Mouse (Mus musculus): Measurements from ENCODE around the gene Grm4.

Grm4 gene

DNA sequence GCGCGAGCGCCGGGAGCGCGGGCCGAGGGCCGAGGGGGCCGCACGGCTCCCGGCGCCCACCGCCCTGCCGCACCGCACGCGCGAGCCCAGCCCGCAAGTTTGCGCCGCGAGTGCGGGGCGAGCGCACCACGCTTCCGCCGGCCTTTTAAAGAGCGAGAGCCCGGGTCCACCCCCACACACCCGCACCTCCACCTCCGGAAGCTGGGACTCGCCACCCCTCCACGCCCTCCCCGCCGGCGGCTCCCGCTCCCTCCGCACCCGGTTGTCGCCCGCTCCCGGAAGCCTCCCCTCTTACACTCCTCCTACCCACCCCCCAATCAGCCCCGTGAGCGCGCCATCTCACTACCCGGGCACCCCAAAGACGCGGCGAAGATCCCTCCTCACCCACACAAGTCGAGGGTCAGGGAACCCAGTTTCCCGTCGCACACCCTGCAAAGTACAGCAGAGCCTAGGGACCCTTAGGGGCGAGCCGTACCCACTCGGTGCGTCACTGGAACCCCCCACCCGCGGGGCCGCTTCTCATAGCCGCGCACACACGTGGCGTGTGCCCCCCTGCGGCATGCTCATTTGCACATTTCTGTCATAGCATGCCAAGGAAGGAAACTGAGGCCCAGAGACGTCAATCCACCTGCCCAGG, 7.8 kb downstream of the Grm4 start:
- in situ Hi-C loops (cut with MboI, MseI): loop anchor here (10.0 kb wide), 1 partner anchor 319 kb away; no protein-coding TSS in a partner anchor

DNA sequence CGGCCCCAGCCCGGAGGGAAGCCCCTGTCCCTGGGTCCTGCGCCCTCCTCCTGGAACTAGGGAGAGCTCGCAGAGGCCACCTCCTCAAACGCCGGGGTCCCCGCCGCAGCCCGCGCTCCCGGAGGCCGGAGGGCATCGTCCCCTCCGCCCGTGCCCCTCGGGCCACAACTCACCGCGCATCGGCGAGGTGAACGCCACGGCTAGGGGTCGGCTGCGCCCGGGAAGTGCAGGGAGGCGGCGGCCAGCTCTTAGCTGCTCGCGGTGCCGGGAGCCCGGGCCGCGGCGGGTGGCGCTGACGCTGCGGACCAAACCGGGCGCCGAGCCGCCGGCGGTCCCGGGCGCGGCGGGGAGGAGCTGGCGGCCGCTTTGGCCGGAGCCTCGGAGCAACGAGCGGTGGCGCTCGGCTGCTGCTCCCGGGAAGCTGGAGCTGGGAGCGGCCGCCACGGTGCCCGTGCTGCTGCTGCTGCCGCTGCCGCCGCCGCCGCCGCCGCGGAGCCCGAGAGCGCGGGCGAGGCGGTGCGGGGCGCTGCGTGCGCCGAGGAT, 8.5 kb downstream of the Grm4 start:
- in situ Hi-C loops (cut with MboI, MseI): loop anchor here (10.0 kb wide), 1 partner anchor 318 kb away; no protein-coding TSS in a partner anchor

DNA sequence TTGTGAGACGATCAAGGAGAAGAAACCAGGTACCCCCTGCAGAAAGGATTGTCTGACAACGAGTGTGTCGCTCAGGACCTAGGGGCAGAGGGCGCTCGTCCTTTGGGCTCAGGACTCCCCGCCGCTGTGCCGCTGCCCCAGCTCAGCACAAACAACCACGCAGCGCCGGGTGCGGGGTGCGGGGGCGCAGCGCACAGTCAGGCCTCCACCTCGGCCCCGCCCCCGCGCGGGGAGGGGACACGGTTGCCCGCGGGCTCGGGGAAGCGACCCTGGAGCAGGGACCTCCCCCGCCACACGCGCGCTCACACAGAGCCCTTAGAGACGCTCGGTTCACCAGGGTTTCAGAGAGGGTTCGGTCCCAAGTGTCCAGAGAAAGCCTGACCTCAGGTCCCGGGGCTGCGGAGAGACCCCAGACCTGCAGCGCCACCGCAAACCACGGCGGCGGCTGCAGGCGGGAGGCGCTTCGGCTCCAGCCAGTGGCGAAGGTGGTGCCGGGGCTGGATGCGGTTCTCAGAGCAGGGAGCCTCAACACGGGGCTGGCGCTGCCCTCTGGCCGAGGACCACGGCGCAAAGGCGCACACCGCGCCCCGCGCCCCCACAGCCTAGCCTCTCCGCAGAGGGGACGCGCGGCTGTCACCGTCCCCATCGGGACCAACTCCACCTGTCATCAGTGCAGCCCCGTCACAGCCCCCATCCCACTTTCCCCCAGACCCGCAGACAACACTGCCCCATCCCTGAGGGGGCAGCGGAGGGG, 9.2 kb downstream of the Grm4 start:
- in situ Hi-C loops (cut with MboI, MseI): loop anchor here (10.0 kb wide), 1 partner anchor 317 kb away; no protein-coding TSS in a partner anchor

DNA sequence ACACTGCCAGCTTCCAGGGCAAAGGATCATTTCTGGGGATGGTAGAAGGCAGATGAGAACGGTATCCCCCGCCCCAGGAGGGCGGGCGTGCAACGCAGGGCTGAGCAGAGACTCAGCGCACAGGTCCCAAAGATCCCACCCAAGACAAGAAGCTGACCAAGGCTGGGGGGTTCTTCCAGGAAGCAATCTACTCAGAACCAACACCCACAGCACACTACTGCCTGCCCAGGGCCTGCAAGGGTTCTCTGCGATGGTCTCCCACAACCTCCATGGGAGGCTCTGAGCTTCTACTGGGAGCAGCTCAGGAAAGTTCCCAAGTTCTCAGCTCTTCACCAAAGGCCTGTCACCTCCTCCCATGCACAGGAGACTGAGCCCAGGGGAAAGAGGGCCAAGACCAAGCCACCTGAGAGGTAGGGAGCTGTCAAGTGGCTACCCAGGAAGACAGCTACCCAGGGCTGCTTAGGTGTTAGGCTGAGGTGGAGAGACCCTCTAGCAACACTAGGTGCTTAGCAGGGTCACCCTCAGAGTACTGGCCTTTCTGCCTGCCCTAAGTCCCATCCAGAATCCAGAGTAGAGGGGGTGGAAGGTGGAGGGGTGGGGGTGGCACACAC, 10.0 kb downstream of the Grm4 start:
- in situ Hi-C loops (cut with MboI, MseI): loop anchor here (10.0 kb wide), 1 partner anchor 316 kb away; no protein-coding TSS in a partner anchor

DNA sequence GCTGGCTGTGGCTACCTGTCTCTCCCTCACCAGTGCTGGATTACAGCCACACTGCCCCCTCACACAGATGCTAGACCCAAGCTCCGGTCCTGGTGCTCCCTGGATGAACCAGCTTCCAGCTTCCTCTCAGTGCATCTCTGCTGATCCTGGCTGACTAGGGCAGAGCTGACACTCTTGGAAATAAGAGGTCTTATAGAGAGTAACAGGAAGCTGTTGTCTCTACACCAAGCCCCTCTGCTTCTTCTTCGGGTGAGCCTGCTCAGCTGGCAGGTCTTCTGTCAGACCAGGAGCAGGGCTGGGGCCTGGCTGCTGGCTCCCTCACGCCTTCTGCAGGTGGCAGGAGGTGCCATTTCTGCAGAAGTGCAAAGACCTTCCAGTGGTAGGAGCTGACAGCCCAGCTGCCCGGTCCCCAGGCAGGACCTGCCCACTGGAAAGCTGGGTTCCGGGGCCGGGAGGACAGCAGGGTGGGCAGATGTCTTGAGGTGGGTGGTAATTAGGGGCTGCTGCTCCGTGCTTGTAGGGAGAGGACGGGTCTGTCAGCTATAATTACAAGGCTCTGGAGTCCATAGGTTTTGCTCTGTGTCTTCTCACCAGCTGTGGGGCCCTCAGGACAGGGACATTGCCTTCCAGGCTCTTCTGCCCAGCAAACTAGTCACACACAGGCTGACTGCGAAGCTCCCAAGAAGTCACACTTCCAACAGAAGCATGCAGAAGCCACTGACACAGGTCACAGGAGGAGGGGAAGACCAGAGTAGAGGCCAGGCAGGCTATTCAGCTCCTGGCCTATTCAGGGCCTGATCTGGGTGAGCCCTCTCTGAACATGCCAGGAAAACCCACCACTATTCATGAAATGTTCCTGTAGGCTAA, 10.7 kb downstream of the Grm4 start:
- in situ Hi-C loops (cut with MboI, MseI): loop anchor here (10.0 kb wide), 1 partner anchor 316 kb away; no protein-coding TSS in a partner anchor

DNA sequence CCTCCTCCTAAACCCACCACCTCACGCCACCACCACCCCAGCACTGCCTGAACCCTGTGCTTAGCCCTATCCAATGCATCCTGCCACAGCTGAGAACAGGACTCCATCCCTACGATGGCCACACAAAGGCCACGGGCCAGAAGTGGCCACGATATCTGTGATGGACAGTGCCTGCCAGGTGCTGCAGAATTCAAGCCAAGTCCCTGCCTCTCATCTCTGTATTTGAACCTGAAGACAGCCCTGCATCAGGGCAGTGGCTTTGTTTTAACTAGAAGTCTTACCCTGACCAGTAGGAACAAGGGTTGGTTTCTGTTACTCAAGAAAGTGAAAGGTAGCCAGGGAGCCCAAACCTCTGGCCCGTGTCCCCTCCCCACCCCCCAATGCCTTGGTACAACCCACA, 12.1 kb downstream of the Grm4 start:
- in situ Hi-C loops (cut with MboI, MseI): no loop called here

DNA sequence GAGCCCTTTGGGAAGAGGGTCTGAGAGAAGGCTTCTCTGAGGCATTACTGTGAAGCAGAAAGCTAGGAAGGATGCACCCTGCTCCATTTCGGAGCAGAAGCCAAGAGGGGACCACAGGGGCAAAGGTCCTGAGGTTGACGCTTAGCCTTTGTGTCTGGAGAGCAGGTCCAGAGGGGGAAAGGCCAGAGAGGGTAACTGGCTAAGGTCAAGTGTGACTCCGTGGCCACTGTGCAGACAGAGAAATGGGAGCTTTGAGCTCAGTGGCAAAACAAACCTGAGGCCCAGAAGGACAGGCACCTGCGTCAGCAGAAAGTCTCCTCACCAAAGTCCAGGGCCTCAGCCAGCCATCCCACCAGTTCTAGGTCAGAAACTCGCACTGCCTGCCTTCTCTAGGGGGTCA, 12.7 kb downstream of the Grm4 start:
- in situ Hi-C loops (cut with MboI, MseI): no loop called here

DNA sequence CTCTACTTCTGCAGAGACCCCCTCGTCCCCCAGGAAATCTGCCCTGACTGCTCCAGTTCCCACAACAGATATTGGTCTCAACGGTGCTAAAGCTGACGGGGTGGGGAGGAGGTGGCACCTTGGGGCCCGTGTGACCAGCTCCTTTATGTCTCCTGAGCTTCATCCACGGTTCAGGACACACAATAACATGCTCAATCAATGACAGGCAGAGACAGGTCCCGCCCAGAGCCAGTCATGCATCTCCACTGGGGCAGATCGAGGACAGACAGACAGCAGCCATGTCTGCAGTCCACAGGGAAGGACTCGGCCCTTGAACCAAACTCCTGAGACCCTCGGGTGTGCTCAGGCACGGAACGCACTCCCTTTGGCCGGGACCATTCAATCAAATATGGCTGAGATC, 13.2 kb downstream of the Grm4 start:
- in situ Hi-C loops (cut with MboI, MseI): no loop called here

DNA sequence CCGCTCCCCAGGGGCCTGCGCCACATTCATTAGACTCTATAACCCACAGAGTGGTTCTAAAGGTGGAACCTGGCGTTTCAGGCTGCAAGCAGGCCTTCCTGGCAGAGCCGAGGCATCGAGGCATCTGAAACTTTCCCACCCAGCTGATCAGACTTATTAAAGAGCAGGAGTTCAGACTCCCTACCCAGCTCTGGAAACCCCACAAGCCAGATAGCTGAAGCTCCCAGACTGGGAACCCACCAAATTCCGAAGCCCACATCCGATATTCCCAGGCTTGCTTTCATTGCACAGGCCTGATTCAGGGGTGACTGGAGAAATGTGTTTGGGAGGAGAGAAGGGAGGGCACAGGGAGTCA, 13.6 kb downstream of the Grm4 start:
- in situ Hi-C loops (cut with MboI, MseI): no loop called here

DNA sequence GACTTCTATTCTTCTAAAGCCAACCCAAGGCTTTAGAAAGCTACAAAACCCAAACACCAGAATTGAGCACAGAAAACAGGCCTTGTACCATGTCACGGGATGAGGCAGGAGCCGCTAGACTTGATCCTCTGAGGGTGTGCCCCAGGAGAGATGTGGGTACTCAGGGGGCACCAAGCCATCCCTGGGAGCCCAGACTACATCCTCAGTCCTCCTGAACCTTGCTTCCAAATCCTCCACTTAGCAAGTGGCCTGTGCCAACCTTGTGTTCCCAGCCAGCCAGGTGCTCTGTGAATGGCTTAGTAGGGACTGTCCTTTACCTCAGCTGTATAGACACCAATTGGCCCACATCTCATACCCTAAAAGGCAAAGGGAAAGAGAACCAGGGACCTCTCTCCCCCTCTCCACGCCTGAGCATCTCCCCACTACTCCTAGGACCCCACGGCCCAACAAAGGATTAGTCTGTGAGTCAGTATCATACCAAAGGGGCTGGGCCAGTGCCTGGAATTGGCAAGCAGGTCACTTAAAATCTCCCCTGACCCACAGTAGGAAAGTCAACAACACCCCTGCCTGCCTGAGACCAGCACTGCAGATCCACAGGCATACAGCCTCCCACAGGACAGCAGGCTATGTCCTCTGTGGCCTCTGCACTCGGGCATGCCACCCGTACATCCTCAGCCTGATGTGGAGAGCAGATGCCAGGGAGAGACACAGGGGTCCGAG, 14.2 kb downstream of the Grm4 start:
- in situ Hi-C loops (cut with MboI, MseI): no loop called here

DNA sequence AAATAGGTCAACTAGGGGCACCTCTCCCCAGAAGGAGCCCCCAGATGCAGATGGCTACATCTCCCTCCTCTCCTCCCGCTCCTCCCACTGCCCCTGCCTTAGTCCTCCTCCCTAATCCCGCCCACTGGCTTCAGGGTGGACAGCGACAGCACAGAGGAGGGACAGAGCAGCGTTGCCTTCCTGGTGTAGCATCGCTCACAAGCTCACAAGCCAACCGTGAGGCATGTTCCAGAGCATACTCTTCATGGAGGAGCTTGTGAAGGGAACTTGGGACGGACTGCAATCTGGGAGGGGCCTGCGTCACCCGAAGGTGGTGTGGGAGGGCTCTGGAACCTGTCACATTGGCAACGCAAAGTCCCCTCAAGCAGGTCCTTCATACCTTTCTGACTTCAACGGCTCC, 14.8 kb downstream of the Grm4 start:
- in situ Hi-C loops (cut with MboI, MseI): no loop called here

DNA sequence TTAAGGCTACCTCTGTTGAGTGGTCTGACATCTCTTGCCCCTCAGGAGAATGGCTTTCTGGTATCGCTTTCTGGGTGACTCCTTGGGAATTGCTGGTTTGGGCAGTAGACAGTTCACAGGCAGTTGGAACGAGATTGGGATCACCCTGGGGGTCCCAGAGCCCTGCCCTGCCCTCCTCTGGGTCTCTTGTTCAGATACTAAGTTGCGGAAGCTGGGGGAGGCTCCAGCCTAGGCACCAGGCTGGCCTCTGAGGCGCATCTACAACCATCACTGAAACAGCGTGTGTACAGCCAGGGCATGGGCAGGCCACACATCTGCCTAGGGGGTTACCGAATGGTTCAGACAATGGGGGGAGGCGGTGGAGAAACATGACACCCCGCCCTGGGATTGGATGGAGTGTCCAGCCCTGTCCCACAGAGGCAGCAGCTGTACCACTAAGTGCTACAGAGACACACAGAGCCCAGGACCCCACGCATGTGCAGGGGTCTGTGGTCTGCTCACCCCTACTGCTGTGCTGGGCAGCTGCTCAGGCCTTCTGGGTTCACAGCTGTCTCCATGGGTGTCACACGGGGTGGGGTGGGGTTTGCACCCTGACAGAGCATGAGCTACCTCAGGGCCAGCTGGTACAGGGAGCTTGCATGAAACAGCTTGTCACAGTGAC, 15.9 kb downstream of the Grm4 start:
- in situ Hi-C loops (cut with MboI, MseI): no loop called here

DNA sequence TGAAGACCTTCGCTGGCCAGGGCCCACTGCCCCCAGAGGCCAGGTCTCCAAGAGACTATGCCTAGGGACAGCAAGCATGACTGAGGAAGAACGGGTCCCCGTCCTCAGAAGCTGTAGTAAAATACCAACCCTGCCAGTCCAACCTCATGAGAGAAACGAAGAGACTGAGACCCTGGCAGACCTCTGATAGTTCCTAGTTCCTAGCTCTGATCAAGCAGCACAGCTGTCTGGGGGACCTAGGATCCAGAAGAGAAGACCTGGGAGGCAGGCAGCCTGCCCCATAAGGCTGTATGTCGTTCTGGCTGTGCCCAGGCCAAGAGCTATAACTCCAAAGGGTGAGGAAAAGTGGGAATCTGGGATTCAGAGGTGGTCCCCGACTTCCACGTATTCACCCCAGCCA, 17.3 kb downstream of the Grm4 start:
- in situ Hi-C loops (cut with MboI, MseI): no loop called here

DNA sequence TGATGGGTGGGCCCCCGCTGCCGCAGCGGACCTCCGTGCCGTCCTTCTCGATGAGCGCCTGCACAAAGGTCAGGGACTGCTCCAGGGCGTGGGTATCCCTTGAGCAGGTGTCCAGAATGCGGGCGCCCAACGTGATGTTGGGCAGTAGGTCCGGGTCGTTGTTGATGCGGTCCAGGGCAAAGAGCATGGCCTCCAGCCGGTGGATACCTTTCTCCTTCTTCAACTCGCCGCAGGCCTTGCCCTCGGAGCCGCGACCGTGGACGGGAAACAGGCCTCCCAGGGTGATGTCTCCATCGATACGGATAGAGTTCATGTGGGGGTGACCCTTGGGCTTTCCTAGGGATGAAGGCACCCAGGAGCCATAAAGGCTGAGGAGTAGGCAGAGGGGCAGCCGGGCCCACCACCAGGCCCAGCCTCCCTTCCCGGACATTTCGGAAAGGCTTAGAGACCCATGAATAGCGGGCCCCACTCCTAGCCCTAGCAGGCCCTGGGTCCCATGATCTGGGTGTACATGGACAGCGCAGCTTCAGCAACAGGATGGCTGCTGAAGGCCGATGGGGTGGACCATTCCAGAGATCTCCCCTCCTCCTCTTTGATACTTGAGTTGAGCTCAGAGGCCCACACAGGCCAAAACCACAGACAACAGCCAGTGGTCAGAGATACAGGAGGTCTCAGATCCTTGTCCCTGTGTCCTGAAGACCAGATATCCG, 18.3 kb downstream of the Grm4 start:
- in situ Hi-C loops (cut with MboI, MseI): no loop called here

DNA sequence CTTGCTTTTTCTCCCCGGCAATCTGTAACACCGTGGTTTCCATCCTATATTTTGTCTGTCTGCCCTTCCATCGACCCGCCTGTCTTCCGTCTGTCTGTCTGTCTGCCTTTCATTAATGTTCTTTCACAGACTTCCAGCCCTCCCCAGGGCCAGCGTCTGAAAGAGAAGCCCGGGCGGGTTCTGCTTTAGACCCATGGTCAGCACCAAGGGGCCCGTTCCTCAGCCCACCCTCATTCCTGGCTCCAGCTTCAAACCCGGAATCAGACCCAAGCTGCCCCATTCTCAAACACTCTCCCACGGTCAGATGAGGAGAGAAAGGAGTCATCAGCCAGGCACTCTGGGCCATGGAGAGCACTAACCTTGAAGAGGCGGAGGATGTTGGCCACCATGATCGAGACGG, 18.9 kb downstream of the Grm4 start:
- in situ Hi-C loops (cut with MboI, MseI): no loop called here

DNA sequence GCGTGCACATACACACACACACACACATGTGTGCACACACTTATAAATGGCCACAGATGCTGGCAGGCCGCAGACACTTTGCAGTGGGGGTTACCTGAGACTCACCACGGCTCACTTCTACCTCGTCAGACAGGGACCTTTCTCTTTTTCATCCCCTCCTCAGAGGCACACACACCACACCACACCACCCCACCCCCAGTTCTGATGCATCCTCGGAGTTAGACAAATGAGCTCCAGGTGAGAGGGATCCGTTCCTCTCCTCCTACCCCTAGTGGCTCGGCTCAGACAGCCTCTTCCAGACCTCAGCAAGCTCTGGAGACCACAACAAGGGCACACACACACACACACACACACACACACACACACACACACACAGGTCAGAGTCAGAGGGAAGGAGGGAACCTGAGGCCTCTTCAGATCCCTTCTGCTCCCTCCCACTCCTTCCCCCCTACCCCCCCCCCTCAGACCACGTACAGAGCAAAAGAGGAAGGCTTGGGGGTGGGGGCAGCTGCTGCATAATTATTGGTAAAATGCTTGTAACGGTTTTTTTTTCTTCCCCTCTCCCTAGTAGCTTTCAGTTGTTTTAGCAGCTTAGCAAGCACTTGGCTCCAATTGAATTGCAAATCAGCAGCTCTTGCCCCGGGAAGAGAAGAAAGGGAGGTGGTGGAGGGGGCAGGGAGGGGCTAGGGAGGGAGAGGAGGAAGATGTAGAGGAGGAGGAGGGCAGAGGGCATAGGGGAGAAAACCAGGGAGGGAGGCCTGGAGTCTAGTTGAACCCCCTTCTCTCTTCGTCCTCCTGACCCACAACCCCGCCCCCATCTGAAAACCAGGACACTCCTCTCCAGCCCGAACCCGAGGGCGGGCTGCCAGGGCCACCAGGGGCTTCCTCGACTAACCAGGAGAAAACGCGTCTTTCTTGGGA, 19.6 kb downstream of the Grm4 start:
- in situ Hi-C loops (cut with MboI, MseI): no loop called here

DNA sequence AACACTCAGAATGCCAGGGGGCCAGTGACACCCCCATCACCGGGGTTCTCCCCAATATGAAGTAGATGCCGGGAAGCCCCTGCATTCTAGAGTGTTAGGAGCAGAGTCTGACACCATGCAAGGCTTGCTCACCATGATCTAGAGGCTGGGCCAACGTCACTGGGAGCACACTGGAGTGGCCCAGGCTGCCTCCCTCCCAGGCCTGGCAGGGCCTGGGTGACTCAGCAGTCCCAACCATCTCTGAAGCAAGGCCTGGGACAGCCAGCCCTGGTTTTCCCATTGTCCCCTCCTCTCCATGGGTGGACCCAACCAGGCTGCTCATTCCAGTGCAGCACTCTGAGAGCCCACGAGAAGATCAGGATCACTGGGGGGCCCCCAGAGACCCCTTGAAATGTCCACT, 20.4 kb downstream of the Grm4 start:
- in situ Hi-C loops (cut with MboI, MseI): no loop called here

DNA sequence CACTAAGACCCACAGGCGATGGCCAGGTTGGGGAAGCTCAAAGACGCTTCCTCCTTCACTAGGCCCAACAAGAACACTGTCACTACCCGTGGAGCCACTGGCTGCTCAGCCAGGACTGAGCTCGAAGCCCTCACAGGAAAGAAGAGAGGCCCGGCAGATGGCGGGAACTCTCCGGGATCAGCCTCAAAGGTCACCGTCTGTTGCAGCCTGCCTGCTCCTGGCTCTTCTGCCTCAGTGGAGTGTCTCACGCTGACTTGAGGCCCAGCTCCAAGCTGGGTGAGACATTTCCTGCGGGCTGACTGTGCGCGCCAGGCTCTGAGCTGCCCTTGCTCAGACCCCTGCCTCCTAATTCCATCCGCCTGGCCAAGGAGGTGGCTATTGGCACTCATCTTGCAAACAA, 22.1 kb downstream of the Grm4 start:
- in situ Hi-C loops (cut with MboI, MseI): no loop called here

DNA sequence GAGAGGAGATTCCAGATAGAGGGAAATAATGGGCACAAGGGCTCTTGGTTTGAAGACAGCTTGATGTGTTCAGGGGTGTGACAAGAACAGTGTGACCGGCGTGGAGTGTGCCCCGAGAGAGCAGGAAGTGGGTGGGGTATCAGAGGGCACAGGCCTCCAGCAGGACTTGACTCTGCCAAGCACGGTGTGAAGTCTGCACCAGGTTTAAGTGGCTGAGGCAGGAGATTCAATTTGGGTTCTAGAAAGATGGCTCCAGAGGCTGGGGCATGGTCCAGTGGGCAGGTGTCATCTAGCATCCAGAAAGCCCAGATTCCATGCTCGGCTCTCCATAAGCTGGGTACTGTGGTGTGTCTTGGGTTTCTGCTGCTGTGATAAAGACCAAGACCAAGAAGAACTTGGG, 23.4 kb downstream of the Grm4 start:
- in situ Hi-C loops (cut with MboI, MseI): no loop called here
